Mouse (Mus musculus) liver, embryonic 18 days (tissue): Measurements from ENCODE around the gene Abhd6. TPM values are rescaled to one million over a fixed set of nuclear protein-coding genes. Genes with fewer than 3 reads are reported as not detected.

Experiments
- polyA plus RNA-seq: library from polyadenylated mRNA; depleted of rRNA; stranded (reverse); fragments of >200 nt; gene quantifications from 2 replicates; pipeline ENCODE4 v1.2.3, GENCODE M21; 2012; rRNA removed

The Abhd6 gene
- 7.5 and 7.8 TPM in 2 replicates for polyA plus RNA-seq

GRCm38 (mm10) chr14:8002432-8003092, at the start of gene Abhd6:
Gene Abhd6 (plus strand): TSS chr14:8002902.

GRCm38 (mm10) chr14:7957049-7957448, 45.7 kb upstream of the Abhd6 start, which contains the start of gene Gm45521:
Gene Gm45521 (plus strand): TSS chr14:7957288.

GRCm38 (mm10) chr14:7994271-7994767, 8.4 kb upstream of the Abhd6 start, which contains the start of gene Dnase1l3:
Gene Dnase1l3 (minus strand): TSS chr14:7994573.

GRCm38 (mm10) chr14:8080165-8080679, 77.5 kb downstream of the Abhd6 start, which contains the start of gene Rpp14:
Gene Rpp14 (plus strand): TSS chr14:8080367.

GRCm38 (mm10) chr14:8097978-8098686, 95.4 kb downstream of the Abhd6 start, which contains the start of gene Pxk:
Gene Pxk (plus strand): TSS chr14:8098211.

Other genes with a start within 250 kb of the Abhd6 start
- not detected in 2 replicates for gene Gm26661, start 211.3 kb upstream of the Abhd6 start, polyA plus RNA-seq
- 4.3 and 5.1 TPM in 2 replicates for gene Flnb, start 184.9 kb upstream of the Abhd6 start, polyA plus RNA-seq
- gene Gm45521, start 45.6 kb upstream of the Abhd6 start, polyA plus RNA-seq, result not detected in 2 replicates
- gene Dnase1l3, start 8.3 kb upstream of the Abhd6 start, polyA plus RNA-seq, result 3.6 and 3.9 TPM in 2 replicates
- gene Rpp14, start 77.5 kb downstream of the Abhd6 start, polyA plus RNA-seq, result 7.0 and 7.6 TPM in 2 replicates
- gene Pxk, start 95.3 kb downstream of the Abhd6 start, polyA plus RNA-seq, result 14.9 and 16.8 TPM in 2 replicates
- 91.1 and 93.2 TPM in 2 replicates for gene Pdhb, start 170.1 kb downstream of the Abhd6 start, polyA plus RNA-seq
- 4.5 and 5.0 TPM in 2 replicates for gene Kctd6, start 211.2 kb downstream of the Abhd6 start, polyA plus RNA-seq